Mouse (Mus musculus) embryonic stem cell, embryonic (primary cell): ENCODE data around the gene Syt12.

Experiments
- CTCF ChIA-PET, 4 experiments: fragments of 300-600 bp in 2 of 4; fragments of 350-600 bp in 2 of 4; sonication (Branson Sonifier 250); formaldehyde crosslinking; loops; one replicate each; lab custom pipeline; 2022; ENCODE audit warnings: inconsistent platforms in 2 of 4; lab: Charles Lee
- POLR2A ChIA-PET, 4 experiments: fragments of 300-600 bp in 2 of 4; fragments of 350-600 bp in 2 of 4; sonication (Branson Sonifier 250); formaldehyde crosslinking; loops; one replicate each; lab custom pipeline; 2022; ENCODE audit warnings: antibody characterized with exemption in 4 of 4, inconsistent platforms in 1 of 4; lab: Charles Lee

Syt12 gene

GRCm38 (mm10) chr19:4497263-4497973 lies 20.2 kb upstream of the Syt12 start:
- ChIA-PET CTCF (interaction anchor here (0.6 to 3.2 kb wide), 55 partner anchors 9 to 1316 kb away, joined by 3 to 18 read pairs (median 4); partner anchors contain the start of genes Pcx (in 3 of the 4) and Lrfn4 (in 1 of the 4)), POLR2A (interaction anchor here (0.6 to 3.5 kb wide), 16 partner anchors 11 to 653 kb away, joined by 3 to 23 read pairs (median 4); partner anchors contain the start of gene Pcx (in 3 of the 4))

GRCm38 (mm10) chr19:4496535-4497262 lies 19.5 kb upstream of the Syt12 start:
- ChIA-PET POLR2A (interaction anchor here (0.6 to 3.5 kb wide), 9 partner anchors 13 to 652 kb away, joined by 3 to 23 read pairs (median 4); partner anchors contain the start of gene Pcx (in 3 of the 4)), CTCF (interaction anchor here (0.6 to 3.2 kb wide), 37 partner anchors 8 to 1316 kb away, joined by 3 to 18 read pairs (median 4); partner anchors contain the start of gene Pcx (in 3 of the 4))

- ChIA-PET POLR2A (interaction anchor here in 2 of 4 experiments (0.9 to 3.5 kb wide), 3 partner anchors 14 to 18 kb away, joined by 3 to 23 read pairs (median 3); partner anchors contain the start of gene Pcx (in 2 of the 2)), CTCF (interaction anchor here in 2 of 4 experiments (0.6 to 1.3 kb wide), 3 partner anchors 18 to 258 kb away, joined by 3 to 8 read pairs (median 6); no protein-coding TSS in a partner anchor)
Observed at GRCm38 (mm10) chr19:4495814-4496213, 18.6 kb upstream of the Syt12 start.

- POLR2A ChIA-PET, result interaction anchor here in 2 of 4 experiments (0.6 to 1.4 kb wide), 2 partner anchors 317 to 353 kb away, joined by 3 read pairs; partner anchors contain the start of genes Gm21992 (in 1 of the 2) and Rbm14 (in 1 of the 2)
Observed at GRCm38 (mm10) chr19:4494707-4495106, 17.5 kb upstream of the Syt12 start.

GRCm38 (mm10) chr19:4492526-4493296 lies 15.5 kb upstream of the Syt12 start:
- ChIA-PET POLR2A (interaction anchor here (0.8 to 1.9 kb wide), 5 partner anchors 9 to 963 kb away, joined by 3 to 5 read pairs (median 4); partner anchors contain the start of genes Pcx (in 1 of the 4) and Rce1 (in 1 of the 4)), CTCF (interaction anchor here (0.6 to 2.5 kb wide), 10 partner anchors 14 to 188 kb away, joined by 3 to 6 read pairs (median 3); no protein-coding TSS in a partner anchor)

More at GRCm38 (mm10) chr19:4494707-4495106, 17.5 kb upstream of the Syt12 start:
- CTCF ChIA-PET, result no interaction called here

- CTCF ChIA-PET, result interaction anchor here in 2 of 4 experiments (0.7 to 2.5 kb wide), 7 partner anchors 13 to 50 kb away, joined by 3 to 8 read pairs (median 4); no protein-coding TSS in a partner anchor
- POLR2A ChIA-PET, result interaction anchor here in 3 of 4 experiments (0.6 to 3.0 kb wide), 9 partner anchors 10 to 1262 kb away, joined by 3 to 19 read pairs (median 3); partner anchors contain the start of gene Pcx (in 2 of the 3)
Observed at GRCm38 (mm10) chr19:4491080-4491695, 13.9 kb upstream of the Syt12 start.

GRCm38 (mm10) chr19:4487877-4488276 lies 10.6 kb upstream of the Syt12 start:
- ChIA-PET CTCF (interaction anchor here in 3 of 4 experiments (1.1 to 1.9 kb wide), 4 partner anchors 10 to 130 kb away, joined by 3 to 8 read pairs (median 6); no protein-coding TSS in a partner anchor), POLR2A (no interaction called here)

GRCm38 (mm10) chr19:4485006-4485405 lies 7.8 kb upstream of the Syt12 start:
- ChIA-PET POLR2A (no interaction called here), CTCF (no interaction called here)

- CTCF ChIA-PET, result interaction anchor here in 1 of 4 experiments (1.5 kb wide), 1 partner anchor 14 kb away, joined by 6 read pairs; no protein-coding TSS in a partner anchor
- POLR2A ChIA-PET, result no interaction called here
Observed at GRCm38 (mm10) chr19:4482111-4482859, 5.0 kb upstream of the Syt12 start.

- ChIA-PET POLR2A (no interaction called here), CTCF (no interaction called here)
Observed at GRCm38 (mm10) chr19:4481326-4481725, 4.1 kb upstream of the Syt12 start.

- POLR2A ChIA-PET, result interaction anchor here in 2 of 4 experiments (0.5 to 1.3 kb wide), 4 partner anchors 9 to 936 kb away, joined by 3 to 9 read pairs (median 4); partner anchors contain the start of gene Pcx (in 1 of the 2)
Observed at GRCm38 (mm10) chr19:4480041-4480440, 2.8 kb upstream of the Syt12 start.

GRCm38 (mm10) chr19:4478190-4478516 lies 906 bp upstream of the Syt12 start:
- CTCF ChIA-PET, result interaction anchor here (0.5 to 2.1 kb wide), 52 partner anchors 9 to 1163 kb away, joined by 3 to 14 read pairs (median 4); partner anchors contain the start of genes Pcx (in 3 of the 4), 2010003K11Rik (in 1 of the 4), Kdm2a (in 1 of the 4) and Ssh3 (in 1 of the 4)
- POLR2A ChIA-PET, result interaction anchor here (0.6 to 1.0 kb wide), 11 partner anchors 13 to 985 kb away, joined by 3 to 5 read pairs (median 3); partner anchors contain the start of genes 2010003K11Rik (in 1 of the 4) and Pcx (in 1 of the 4)

More at GRCm38 (mm10) chr19:4480041-4480440, 2.8 kb upstream of the Syt12 start:
- CTCF ChIA-PET, result interaction anchor here in 2 of 4 experiments (0.8 to 1.6 kb wide), 4 partner anchors 17 to 39 kb away, joined by 3 to 6 read pairs (median 3); partner anchors contain the start of gene 2010003K11Rik (in 1 of the 2)

GRCm38 (mm10) chr19:4476601-4477257 lies 518 bp downstream of the Syt12 start:
- POLR2A ChIA-PET, result interaction anchor here in 2 of 4 experiments (0.7 to 2.7 kb wide), 12 partner anchors 12 to 140 kb away, joined by 3 to 7 read pairs (median 4); partner anchors contain the start of gene Kdm2a (in 1 of the 2)

GRCm38 (mm10) chr19:4475224-4475925 lies 1.9 kb downstream of the Syt12 start:
- POLR2A ChIA-PET, result interaction anchor here in 3 of 4 experiments (0.6 to 2.7 kb wide), 12 partner anchors 8 to 667 kb away, joined by 3 to 7 read pairs (median 4); partner anchors contain the start of gene Kdm2a (in 1 of the 3)
- CTCF ChIA-PET, result interaction anchor here (0.6 to 2.0 kb wide), 6 partner anchors 17 to 67 kb away, joined by 3 to 9 read pairs (median 6); no protein-coding TSS in a partner anchor

More at GRCm38 (mm10) chr19:4476601-4477257, 518 bp downstream of the Syt12 start:
- CTCF ChIA-PET, result interaction anchor here in 3 of 4 experiments (0.6 to 2.0 kb wide), 7 partner anchors 15 to 78 kb away, joined by 3 to 9 read pairs (median 4); no protein-coding TSS in a partner anchor
